Mouse (Mus musculus): ENCODE data around the gene Olfr1417.
A peak's percentile ranks its signal among the peaks of the same experiment; 100 is the strongest.

- TF ChIP-seq POLR2A (IDR thresholded peaks at IDR 0.05; ENCODE audit: control insufficient read depth in 1 of 2, insufficient read depth in 1 of 2, low read depth in 1 of 2, low read length in 2 of 2, poor library complexity in 1 of 2) (no peak), USF2 (IDR thresholded peaks at IDR 0.05; ENCODE audit: borderline replicate concordance in 1 of 2, insufficient read depth in 1 of 2, low read depth in 1 of 2, low read length in 2 of 2) (no peak), SIN3A (IDR thresholded peaks at IDR 0.05; ENCODE audit: low read length) (peak; percentile 46; the same call in 1 of the 2 replicates), CTCF (IDR thresholded peaks at IDR 0.05 in 2 of 3, conservative IDR thresholded peaks at IDR 0.05 in 1 of 3; ENCODE audit: control insufficient read depth in 1 of 3, insufficient read depth in 1 of 3, low read depth in 2 of 3, low read length in 3 of 3, poor library complexity in 1 of 3, severe bottlenecking in 1 of 3) (peak; percentile 59 to 92 (median 66)), ZNF384 (IDR thresholded peaks at IDR 0.05; ENCODE audit: low read depth, low read length) (no peak), TAL1 (IDR thresholded peaks at IDR 0.05; ENCODE audit: low read length) (no peak), E2F4 (IDR thresholded peaks at IDR 0.05; ENCODE audit: borderline replicate concordance, low read depth, low read length) (no peak), MEF2A (IDR thresholded peaks at IDR 0.05; ENCODE audit: extremely low read depth, insufficient replicate concordance, low read depth, low read length, poor library complexity, severe bottlenecking) (no peak), JUND (IDR thresholded peaks at IDR 0.05; ENCODE audit: low read depth, low read length) (no peak)
These were observed 61.7 kb downstream of the Olfr1417 start for GRCm38 (mm10) chr19:11777191-11777865.
